Mouse (Mus musculus): ENCODE measurements around the gene Aurka. TPM values are rescaled to one million over a fixed set of nuclear protein-coding genes. Genes with fewer than 3 reads are reported as not detected.

Aurka gene
- polyA plus RNA-seq, 1 experiment from 2014 or later, result 177 TPM

GRCm38 (mm10) chr2:172380513-172380912 lies 10.2 kb upstream of the Aurka start:
- Histone ChIP-seq H3K4me1 (no peaks in the 10 kb centered on the region), H3K27me3 (replicated peaks) (no peaks in the 10 kb centered on the region), H3K27ac (no peak overlapping the region), H3K9me3 (replicated peaks) (no peaks in the 10 kb centered on the region), H3K9ac (no peak overlapping the region), H3K4me3 (no peak overlapping the region), H3K36me3 (peaks cover 82% of the 10 kb centered on the region), H3K4me2 (no peak overlapping the region)
- 91% methylated on average over 17 of the region's 17 CpGs for WGBS (ENCODE audit: insufficient replicate concordance)
- ATAC-seq, result no peak

- no peak overlapping the region for H3K4me2 ChIP-seq
- 81% methylated on average over 7 of the region's 7 CpGs for WGBS (ENCODE audit: insufficient replicate concordance)
- no peak overlapping the region for H3K27ac ChIP-seq
- H3K9ac ChIP-seq, result no peak overlapping the region
- H3K9me3 ChIP-seq (replicated peaks), result no peaks in the 10 kb centered on the region
- H3K27me3 ChIP-seq (replicated peaks), result no peaks in the 10 kb centered on the region
- H3K36me3 ChIP-seq, result peaks cover 100% of the 10 kb centered on the region
- H3K4me1 ChIP-seq, result no peaks in the 10 kb centered on the region
- no peak for ATAC-seq
- H3K4me3 ChIP-seq, result no peak overlapping the region
These were observed 8.0 kb upstream of the Aurka start for GRCm38 (mm10) chr2:172378332-172378731.

GRCm38 (mm10) chr2:172376999-172377515 lies 6.7 kb upstream of the Aurka start:
- 69% methylated on average over 5 of the region's 5 CpGs for WGBS (ENCODE audit: insufficient replicate concordance)
- H3K36me3 ChIP-seq, result peaks cover 97% of the 10 kb centered on the region
- no peak overlapping the region for H3K27ac ChIP-seq
- H3K4me3 ChIP-seq, result no peak overlapping the region
- H3K4me2 ChIP-seq, result no peak overlapping the region
- ATAC-seq, result no peak
- H3K4me1 ChIP-seq, result peaks cover 10% of the 10 kb centered on the region
- no peaks in the 10 kb centered on the region for H3K27me3 ChIP-seq (replicated peaks)
- no peaks in the 10 kb centered on the region for H3K9me3 ChIP-seq (replicated peaks)
- no peak overlapping the region for H3K9ac ChIP-seq

- Histone ChIP-seq H3K36me3 (peaks cover 92% of the 10 kb centered on the region), H3K4me2 (no peak overlapping the region), H3K27me3 (replicated peaks) (no peaks in the 10 kb centered on the region), H3K4me3 (no peak overlapping the region), H3K27ac (no peak overlapping the region), H3K9ac (no peak overlapping the region), H3K4me1 (peaks cover 15% of the 10 kb centered on the region), H3K9me3 (replicated peaks) (no peaks in the 10 kb centered on the region)
- 87% methylated on average over 4 of the region's 4 CpGs for WGBS (ENCODE audit: insufficient replicate concordance)
- no peak for ATAC-seq
These were observed 6.2 kb upstream of the Aurka start for GRCm38 (mm10) chr2:172376551-172376950.

GRCm38 (mm10) chr2:172371258-172371657 lies 923 bp upstream of the Aurka start:
- H3K9me3 ChIP-seq (replicated peaks), result no peaks in the 10 kb centered on the region
- no peak for ATAC-seq
- peak overlapping the region; percentile 84 for H3K27ac ChIP-seq
- peak overlapping the region; percentile 92 for H3K9ac ChIP-seq
- H3K36me3 ChIP-seq, result peaks cover 71% of the 10 kb centered on the region
- peaks cover 51% of the 10 kb centered on the region for H3K4me1 ChIP-seq
- no peaks in the 10 kb centered on the region for H3K27me3 ChIP-seq (replicated peaks)
- under 1% methylated on average over 11 of the region's 11 CpGs for WGBS (ENCODE audit: insufficient replicate concordance)
- H3K4me2 ChIP-seq, result peak overlapping the region; percentile 82
- peak overlapping the region; percentile 82 for H3K4me3 ChIP-seq

GRCm38 (mm10) chr2:172363176-172363575 lies 7.2 kb downstream of the Aurka start:
- Histone ChIP-seq H3K9me3 (replicated peaks) (no peaks in the 10 kb centered on the region), H3K4me1 (peaks cover 38% of the 10 kb centered on the region)

GRCm38 (mm10) chr2:172355833-172356232 lies 14.5 kb downstream of the Aurka start:
- Histone ChIP-seq H3K4me2 (no peak overlapping the region), H3K27me3 (replicated peaks) (no peaks in the 10 kb centered on the region), H3K4me3 (no peak overlapping the region), H3K9me3 (replicated peaks) (no peaks in the 10 kb centered on the region), H3K27ac (peak overlapping the region; percentile 43), H3K4me1 (peaks cover 21% of the 10 kb centered on the region), H3K36me3 (peaks cover 100% of the 10 kb centered on the region), H3K9ac (no peak overlapping the region)
- 84% methylated on average over 5 of the region's 5 CpGs for WGBS (ENCODE audit: insufficient replicate concordance)
- ATAC-seq, result 0 out of 2 replicates have a peak, but pooled peaks have one; percentile 12

More at GRCm38 (mm10) chr2:172363176-172363575, 7.2 kb downstream of the Aurka start:
- ATAC-seq, result no peak
- H3K27ac ChIP-seq, result no peak overlapping the region
- no peaks in the 10 kb centered on the region for H3K27me3 ChIP-seq (replicated peaks)
- no peak overlapping the region for H3K9ac ChIP-seq
- peaks cover 100% of the 10 kb centered on the region for H3K36me3 ChIP-seq
- H3K4me2 ChIP-seq, result no peak overlapping the region
- WGBS (ENCODE audit: insufficient replicate concordance), result 89% methylated on average over 7 of the region's 7 CpGs
- H3K4me3 ChIP-seq, result no peak overlapping the region

GRCm38 (mm10) chr2:172354761-172355160 lies 15.6 kb downstream of the Aurka start:
- H3K4me3 ChIP-seq, result no peak overlapping the region
- H3K27me3 ChIP-seq (replicated peaks), result no peaks in the 10 kb centered on the region
- H3K4me2 ChIP-seq, result no peak overlapping the region
- H3K9ac ChIP-seq, result no peak overlapping the region
- 84% methylated on average over 9 of the region's 9 CpGs for WGBS (ENCODE audit: insufficient replicate concordance)
- peaks cover 32% of the 10 kb centered on the region for H3K4me1 ChIP-seq
- peaks cover 100% of the 10 kb centered on the region for H3K36me3 ChIP-seq
- H3K27ac ChIP-seq, result peak overlapping the region; percentile 57
- H3K9me3 ChIP-seq (replicated peaks), result no peaks in the 10 kb centered on the region
- ATAC-seq, result no peak

- no peak overlapping the region for H3K4me2 ChIP-seq
- H3K27me3 ChIP-seq (replicated peaks), result no peaks in the 10 kb centered on the region
- H3K4me1 ChIP-seq, result peaks cover 47% of the 10 kb centered on the region
- no peak overlapping the region for H3K4me3 ChIP-seq
- no peak overlapping the region for H3K27ac ChIP-seq
- peaks cover 98% of the 10 kb centered on the region for H3K36me3 ChIP-seq
- H3K9me3 ChIP-seq (replicated peaks), result no peaks in the 10 kb centered on the region
- WGBS (ENCODE audit: insufficient replicate concordance), result 87% methylated on average over 9 of the region's 9 CpGs
- H3K9ac ChIP-seq, result no peak overlapping the region
- no peak for ATAC-seq
These were observed 17.1 kb downstream of the Aurka start for GRCm38 (mm10) chr2:172353218-172353617.

GRCm38 (mm10) chr2:172350773-172351172 lies 19.6 kb downstream of the Aurka start:
- Histone ChIP-seq H3K27me3 (replicated peaks) (no peaks in the 10 kb centered on the region), H3K9me3 (replicated peaks) (no peaks in the 10 kb centered on the region), H3K4me3 (peak overlapping the region; percentile 98), H3K36me3 (peaks cover 79% of the 10 kb centered on the region), H3K9ac (peak overlapping the region; percentile 33), H3K27ac (peak overlapping the region; percentile 97), H3K4me2 (peak overlapping the region; percentile 75), H3K4me1 (peaks cover 66% of the 10 kb centered on the region)
- WGBS (ENCODE audit: insufficient replicate concordance), result 59% methylated on average over 8 of the region's 8 CpGs
- no peak for ATAC-seq

GRCm38 (mm10) chr2:172349776-172350175 lies 20.6 kb downstream of the Aurka start:
- H3K9ac ChIP-seq, result peak overlapping the region; percentile 99
- WGBS (ENCODE audit: insufficient replicate concordance), result 56% methylated on average over 14 of the region's 14 CpGs
- no peak for ATAC-seq
- H3K9me3 ChIP-seq (replicated peaks), result no peaks in the 10 kb centered on the region
- peak overlapping the region; percentile 97 for H3K27ac ChIP-seq
- peaks cover 69% of the 10 kb centered on the region for H3K36me3 ChIP-seq
- H3K4me3 ChIP-seq, result peak overlapping the region; percentile 98
- no peaks in the 10 kb centered on the region for H3K27me3 ChIP-seq (replicated peaks)
- H3K4me1 ChIP-seq, result peaks cover 69% of the 10 kb centered on the region
- peak overlapping the region; percentile 75 for H3K4me2 ChIP-seq

- H3K9ac ChIP-seq, result peak overlapping the region; percentile 99
- peak overlapping the region; percentile 75 for H3K4me2 ChIP-seq
These were observed 21.9 kb downstream of the Aurka start for GRCm38 (mm10) chr2:172348297-172348950.

More at GRCm38 (mm10) chr2:172348297-172348950, 21.9 kb downstream of the Aurka start:
- Histone ChIP-seq H3K4me3 (peak overlapping the region; percentile 98), H3K27ac (peak overlapping the region; percentile 97), H3K36me3 (peaks cover 56% of the 10 kb centered on the region), H3K4me1 (peaks cover 80% of the 10 kb centered on the region), H3K9me3 (replicated peaks) (no peaks in the 10 kb centered on the region), H3K27me3 (replicated peaks) (no peaks in the 10 kb centered on the region)
- 8% methylated on average over 3 of the region's 3 CpGs for WGBS (ENCODE audit: insufficient replicate concordance)
- ATAC-seq, result peak; percentile 77
